22 mouse cellular contexts compared by ENCODE assay signal in the genomic region with DNA sequence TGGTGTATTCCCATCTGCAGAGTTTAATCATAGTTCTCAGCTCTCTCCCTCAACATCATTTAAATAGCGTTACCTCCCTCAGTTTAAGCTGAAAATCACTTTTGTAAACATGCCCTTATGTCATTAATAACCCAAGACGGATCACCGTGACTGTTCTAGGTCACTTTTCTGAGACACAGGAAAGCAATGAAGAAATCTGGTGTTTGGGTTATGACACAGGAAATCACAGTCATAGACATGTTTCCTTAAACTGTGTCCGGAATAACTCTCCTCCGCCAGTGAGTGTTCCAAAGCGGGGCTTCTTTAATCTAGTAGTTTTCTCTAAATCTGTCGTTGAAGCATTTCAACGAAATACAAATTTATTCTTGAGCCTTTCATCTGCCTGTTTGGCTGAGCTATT.
DNase-seq lines count a peak whose midpoint lies in the region; ATAC-seq lines count a peak whose summit lies in the region.
"Had no signal": no experiment of that assay in that cellular context is flagged by ENCODE, and none has a peak within 500 bp of the region (broad histone marks: within the 10 kb centered on the region; RNA-seq: fewer than 3 reads in every experiment).

No protein-coding gene starts in this region.

- peak; percentile 42 for DNase-seq in kidney, postnatal 14 days
- peak; percentile 26 for DNase-seq in lung, postnatal 10 days
- DNase-seq in lung, adult 18-20 months: no peak
- DNase-seq in lung, postnatal 36 days: peak; percentile 25
- DNase-seq in layer of hippocampus, adult 18-20 months (ENCODE audit: low spot score in 2 of 2): no peak
- no peak for DNase-seq in spleen, postnatal 36 days (ENCODE audit: low spot score in 2 of 2)
- DNase-seq: adrenal gland, adult 2 months; cerebellum, adult 8-10 months; cerebellum, postnatal 36 days; gastrocnemius, postnatal 36 days; heart, postnatal 4 days; thymus, postnatal 25 days had no signal

- H3K4me2 ChIP-seq in kidney, embryonic 16.5 days (replicated peaks; ENCODE audit: low read depth, low read length): no peak overlapping the region
- H3K4me2 ChIP-seq: forebrain, embryonic 13.5 days; heart, embryonic 15.5 days; intestine, embryonic 15.5 days; limb, embryonic 12.5 days; midbrain, embryonic 13.5 days; neural tube, embryonic 12.5 days had no signal

- ATAC-seq in kidney, embryonic 16.5 days (ENCODE audit: low FRiP score, low TSS enrichment): no peak
- ATAC-seq: forebrain, embryonic 13.5 days; hindbrain, embryonic 16.5 days; intestine, embryonic 15.5 days; midbrain, embryonic 13.5 days had no signal

- H3K4me1 ChIP-seq in kidney, embryonic 16.5 days (ENCODE audit: insufficient read depth, low read length): no peaks in the 10 kb centered on the region
- H3K4me1 ChIP-seq: forebrain, embryonic 13.5 days; heart, embryonic 15.5 days; intestine, embryonic 15.5 days; limb, embryonic 12.5 days; midbrain, embryonic 13.5 days; neural tube, embryonic 12.5 days had no signal

- H3K27ac ChIP-seq in kidney, embryonic 16.5 days (ENCODE audit: low read length): no peak overlapping the region
- H3K27ac ChIP-seq: forebrain, embryonic 13.5 days; heart, embryonic 15.5 days; intestine, embryonic 15.5 days; limb, embryonic 12.5 days; liver, embryonic 14.5 days; midbrain, embryonic 13.5 days; neural tube, embryonic 12.5 days had no signal

- 59% methylated on average over 8 of the region's 8 CpGs for WGBS in kidney, embryonic 16.5 days

- no peaks in the 10 kb centered on the region for H3K9me3 ChIP-seq in kidney, embryonic 16.5 days (ENCODE audit: low read length)
- H3K9me3 ChIP-seq: forebrain, embryonic 13.5 days; heart, embryonic 15.5 days; intestine, embryonic 15.5 days; limb, embryonic 12.5 days; megakaryocyte, embryonic 14.5 days; midbrain, embryonic 13.5 days; neural tube, embryonic 12.5 days had no signal

- no peak overlapping the region for H3K9ac ChIP-seq in kidney, embryonic 16.5 days (replicated peaks; ENCODE audit: low read length)
- H3K9ac ChIP-seq: forebrain, embryonic 13.5 days; heart, embryonic 15.5 days; intestine, embryonic 15.5 days; limb, embryonic 12.5 days; liver, embryonic 14.5 days; midbrain, embryonic 13.5 days; neural tube, embryonic 12.5 days had no signal

- no peak overlapping the region for H3K4me3 ChIP-seq in kidney, embryonic 16.5 days (ENCODE audit: low read length)
- H3K4me3 ChIP-seq: forebrain, embryonic 13.5 days; heart, embryonic 15.5 days; intestine, embryonic 15.5 days; limb, embryonic 12.5 days; megakaryocyte, embryonic 14.5 days; midbrain, embryonic 13.5 days; neural tube, embryonic 12.5 days had no signal

- no peaks in the 10 kb centered on the region for H3K27me3 ChIP-seq in kidney, embryonic 16.5 days (ENCODE audit: insufficient read depth, low read length)
- H3K27me3 ChIP-seq: forebrain, embryonic 13.5 days; heart, embryonic 15.5 days; intestine, embryonic 15.5 days; limb, embryonic 12.5 days; megakaryocyte, embryonic 14.5 days; midbrain, embryonic 13.5 days; neural tube, embryonic 12.5 days had no signal

- H3K36me3 ChIP-seq in kidney, embryonic 16.5 days (ENCODE audit: insufficient read depth, low read length): no peaks in the 10 kb centered on the region
- H3K36me3 ChIP-seq: heart, embryonic 15.5 days; intestine, embryonic 15.5 days; limb, embryonic 12.5 days; midbrain, embryonic 13.5 days; neural tube, embryonic 12.5 days had no signal

Comparison
In these comparisons a context has a peak if more than half of its experiments do, and no peak if none do; other contexts are left out.
1. DNase-seq: peak in kidney, postnatal 14 days (single experiment), lung, postnatal 10 days (single experiment) and lung, postnatal 36 days (single experiment); none in lung, adult 18-20 months (0 of 2), layer of hippocampus, adult 18-20 months (0 of 2) and spleen, postnatal 36 days (0 of 2).